Mouse (Mus musculus) liver, embryonic 16.5 days (tissue): ENCODE measurements around the gene Krtcap2. TPM values are rescaled to one million over a fixed set of nuclear protein-coding genes. Genes with fewer than 3 reads are reported as not detected.
A peak's percentile ranks its signal among the peaks of the same experiment; 100 is the strongest.

Experiments used
- microRNA counts: library from miRNA; unstranded; fragments of <30 nt; microRNA quantifications from one replicate; lab custom pipeline; 2016
- microRNA-seq: library from miRNA; unstranded; fragments of <30 nt; microRNA quantifications from one replicate; pipeline ENCODE4, GENCODE M21; 2016
- polyA plus RNA-seq: library from polyadenylated mRNA; unstranded; fragments of >200 nt; fragmentation: Nextera tagmentation; extraction: Ambion mirVana; gene quantifications from 2 replicates; pipeline ENCODE4 v1.2.1, GENCODE M21; 2015

Krtcap2 gene
- polyA plus RNA-seq, 1 experiment from 2014 or later: 129 TPM

MicroRNA genes within 50 kb of the gene (microRNA counts, 519-probe panel; counts per million panel counts)
- microRNA mmu-miR-92b (lab: Ali Mortazavi, UCI): 1,181 counts per million, percentile 8 among the panel's probes with 10 or more counts

Small RNAs within 50 kb of the gene (microRNA-seq; reads per million reads assigned to microRNA genes)
- 20.7 reads per million, percentile 37 among the genes with 10 or more reads in this experiment for gene Mir92b

Other genes with a start within 250 kb of the Krtcap2 start
- 2.6 and 3.3 TPM in 2 replicates for gene Rusc1, start 152.7 kb upstream of the Krtcap2 start, polyA plus RNA-seq
- gene Gm43738, start 144.9 kb upstream of the Krtcap2 start, polyA plus RNA-seq: 0.11 TPM in 1 of 2 replicates, not detected in the other
- gene Fdps, start 144.0 kb upstream of the Krtcap2 start, polyA plus RNA-seq: 375 and 379 TPM in 2 replicates
- gene Pklr, start 109.8 kb upstream of the Krtcap2 start, polyA plus RNA-seq: 102 and 104 TPM in 2 replicates
- gene Hcn3, start 85.8 kb upstream of the Krtcap2 start, polyA plus RNA-seq: 0.29 and 0.32 TPM in 2 replicates
- gene Clk2, start 81.2 kb upstream of the Krtcap2 start, polyA plus RNA-seq: 6.4 and 8.4 TPM in 2 replicates
- 47.5 and 49.0 TPM in 2 replicates for gene Scamp3, start 68.5 kb upstream of the Krtcap2 start, polyA plus RNA-seq
- gene Fam189b, start 62.8 kb upstream of the Krtcap2 start, polyA plus RNA-seq: 2.0 and 2.4 TPM in 2 replicates
- gene Gba, start 43.0 kb upstream of the Krtcap2 start, polyA plus RNA-seq: 27.5 and 28.0 TPM in 2 replicates
- gene Thbs3, start 30.8 kb upstream of the Krtcap2 start, polyA plus RNA-seq: 1.3 and 2.0 TPM in 2 replicates
- 94.4 and 95.3 TPM in 2 replicates for gene Mtx1, start 18.9 kb upstream of the Krtcap2 start, polyA plus RNA-seq
- gene Muc1, start 16.9 kb upstream of the Krtcap2 start, polyA plus RNA-seq: 0.11 and 1.0 TPM in 2 replicates
- gene Trim46, start 343 bp downstream of the Krtcap2 start, polyA plus RNA-seq: 0.14 and 0.28 TPM in 2 replicates
- gene Dpm3, start 13.4 kb downstream of the Krtcap2 start, polyA plus RNA-seq: 51.9 and 59.4 TPM in 2 replicates
- gene Slc50a1, start 24.6 kb downstream of the Krtcap2 start, polyA plus RNA-seq: 18.9 and 22.2 TPM in 2 replicates
- gene Efna1, start 35.2 kb downstream of the Krtcap2 start, polyA plus RNA-seq: 8.1 and 12.7 TPM in 2 replicates
- 0.63 and 0.94 TPM in 2 replicates for gene Efna3, start 77.0 kb downstream of the Krtcap2 start, polyA plus RNA-seq
- 0.51 and 0.60 TPM in 2 replicates for gene Efna4, start 92.1 kb downstream of the Krtcap2 start, polyA plus RNA-seq
- 9.0 and 11.2 TPM in 2 replicates for gene Adam15, start 104.0 kb downstream of the Krtcap2 start, polyA plus RNA-seq
- 0.05 TPM in 1 of 2 replicates, not detected in the other for gene Dcst2, start 116.0 kb downstream of the Krtcap2 start, polyA plus RNA-seq
- 0.12 TPM in 1 of 2 replicates, not detected in the other for gene Dcst1, start 119.3 kb downstream of the Krtcap2 start, polyA plus RNA-seq
- gene Zbtb7b, start 148.8 kb downstream of the Krtcap2 start, polyA plus RNA-seq: 2.4 and 2.7 TPM in 2 replicates
- not detected in 2 replicates for gene Lenep, start 156.8 kb downstream of the Krtcap2 start, polyA plus RNA-seq
- 14.9 and 15.1 TPM in 2 replicates for gene Flad1, start 165.9 kb downstream of the Krtcap2 start, polyA plus RNA-seq
- 176 and 206 TPM in 2 replicates for gene Cks1b, start 172.4 kb downstream of the Krtcap2 start, polyA plus RNA-seq
- 43.2 and 46.0 TPM in 2 replicates for gene Shc1, start 172.5 kb downstream of the Krtcap2 start, polyA plus RNA-seq
- gene Pygo2, start 184.2 kb downstream of the Krtcap2 start, polyA plus RNA-seq: 6.6 and 8.7 TPM in 2 replicates
- gene Pbxip1, start 190.7 kb downstream of the Krtcap2 start, polyA plus RNA-seq: 7.2 and 8.6 TPM in 2 replicates
- 34.8 and 36.9 TPM in 2 replicates for gene Pmvk, start 208.6 kb downstream of the Krtcap2 start, polyA plus RNA-seq